Mouse (Mus musculus) adrenal gland, postnatal 10 days (tissue): ENCODE results near the gene Tnrc18. TPM values are rescaled to one million over a fixed set of nuclear protein-coding genes. Genes with fewer than 3 reads are reported as not detected.

Experiments used
- DNase-seq: peaks from one replicate; pipeline ENCODE4 v3.0.0; 2021; ENCODE audit warnings: mixed read lengths
- total RNA-seq, 2 experiments: library from RNA; stranded (reverse); gene quantifications; 2 replicates each; pipeline ENCODE4 v1.2.3; 2021

The Tnrc18 gene
- total RNA-seq, 2 experiments from 2014 or later, result 77.5 to 98.6 TPM

DNA sequence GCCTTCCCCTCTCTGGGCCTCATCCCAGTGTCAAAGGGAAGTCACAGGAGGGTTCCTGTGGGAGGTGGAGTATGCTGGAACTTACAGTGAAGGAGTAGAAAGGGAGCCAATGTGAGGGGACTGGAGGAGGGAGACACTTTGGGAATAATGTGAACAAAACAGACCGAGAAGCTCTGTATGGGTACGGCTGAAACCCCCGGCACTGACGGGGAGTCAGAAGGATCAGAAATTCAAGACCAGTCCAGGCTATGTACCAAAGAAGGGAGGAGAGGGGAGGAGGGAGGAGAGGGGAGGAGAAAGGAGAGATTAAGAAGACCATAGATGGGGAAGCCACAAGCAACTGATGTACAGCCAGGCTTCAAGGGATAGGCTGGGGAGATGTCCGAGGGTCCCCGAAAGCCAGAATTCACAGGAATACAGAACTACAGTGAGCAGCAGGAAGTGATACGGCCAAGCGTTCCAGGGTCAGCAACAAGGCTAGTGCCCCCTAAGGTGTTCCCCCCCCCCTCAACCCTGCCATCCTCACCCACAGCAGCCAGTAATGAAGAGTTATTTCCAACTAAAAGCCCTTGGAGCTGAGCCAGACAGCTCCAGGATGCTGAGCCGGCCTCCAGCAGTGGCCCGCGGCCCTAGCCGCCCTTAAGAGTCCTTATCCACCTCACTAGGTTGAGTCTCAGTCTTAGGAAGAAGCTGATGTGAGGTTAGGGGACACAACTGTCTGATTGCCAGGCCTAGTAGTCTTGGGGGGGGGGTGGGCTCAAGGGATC, 124.3 kb downstream of the Tnrc18 start:
- DNase-seq, result no peak

DNA sequence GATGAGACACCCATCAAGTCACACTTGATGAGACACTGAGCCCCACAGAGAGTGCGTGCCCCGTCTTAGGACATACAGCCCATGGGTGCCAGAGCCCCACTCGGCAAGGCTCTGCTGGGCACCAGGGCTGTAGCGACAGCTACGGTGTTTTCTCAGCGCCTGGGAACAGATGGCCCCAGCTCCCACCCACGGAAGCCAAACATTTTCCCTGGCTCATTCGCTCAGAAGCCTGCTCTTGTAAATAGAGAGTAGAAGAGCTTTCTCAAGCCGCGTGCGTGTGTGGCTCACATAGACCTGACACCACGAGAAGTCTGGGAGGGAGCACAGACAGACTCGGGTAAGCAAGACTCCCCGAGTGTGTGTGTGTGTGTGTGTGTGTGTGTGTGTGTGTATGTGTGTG, 125.2 kb downstream of the Tnrc18 start, which contains the start of gene Slc29a4:
Gene Slc29a4, plus strand, starts transcription at position 265 of the 400 bp plus-strand sequence.
- no peak for DNase-seq

DNA sequence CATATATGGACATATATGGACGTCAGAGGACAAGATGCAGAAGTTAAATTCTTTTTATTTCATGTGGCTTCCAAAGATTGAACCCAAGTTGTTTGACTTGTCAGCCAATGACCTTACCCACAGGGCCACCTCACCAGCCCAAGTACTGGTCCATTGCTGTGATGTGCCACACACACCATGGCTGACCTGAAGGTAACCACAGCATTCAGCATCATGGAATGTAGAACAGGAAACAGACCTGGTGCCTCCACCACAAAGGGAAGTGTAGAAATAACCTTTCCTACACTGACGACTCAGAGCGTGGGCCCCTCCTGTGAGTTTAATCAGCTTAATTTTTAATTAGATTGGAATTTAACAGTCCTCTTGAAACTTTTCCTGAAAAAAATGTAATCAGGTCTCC, 127.1 kb downstream of the Tnrc18 start:
- no peak for DNase-seq

DNA sequence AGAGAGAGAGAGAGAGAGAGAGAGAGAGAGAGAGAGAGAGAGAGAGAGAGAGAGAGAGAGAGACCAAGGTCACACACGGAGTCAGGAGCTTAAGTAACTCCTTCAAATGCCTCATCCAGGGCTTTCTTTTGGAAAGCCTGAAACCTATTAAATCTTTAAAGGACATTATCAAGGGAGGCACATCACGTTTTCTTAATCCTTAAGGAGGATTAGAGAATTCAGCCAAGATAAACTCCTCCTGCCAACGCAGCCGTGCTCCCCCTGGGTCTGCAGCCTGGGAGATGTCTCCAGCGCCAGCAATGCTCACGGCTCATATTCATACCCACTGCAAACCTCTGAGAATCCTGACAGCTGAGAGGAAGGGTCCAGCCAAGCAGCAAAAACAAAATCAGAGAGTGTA, 128.6 kb downstream of the Tnrc18 start:
- DNase-seq, result no peak

DNA sequence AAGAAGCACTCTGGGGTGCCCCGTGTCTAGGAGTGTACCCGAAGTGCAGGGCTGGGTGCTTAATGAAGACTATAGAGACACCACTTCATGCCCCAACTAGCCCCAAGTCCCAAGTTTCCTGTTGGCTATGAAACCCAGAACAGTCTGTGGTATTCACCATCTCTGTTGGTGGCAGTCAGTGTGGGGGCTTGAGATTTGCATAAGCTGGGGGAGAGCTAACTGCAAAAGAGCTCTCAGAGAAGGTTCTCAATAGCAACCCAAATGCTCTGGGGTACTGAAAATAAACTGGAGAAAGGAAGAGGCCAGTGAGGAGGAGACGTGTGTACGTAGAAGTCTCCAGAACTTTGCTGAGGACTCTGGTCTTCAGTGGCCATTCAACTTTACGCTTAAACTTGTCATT, 134.9 kb downstream of the Tnrc18 start:
- DNase-seq, result no peak

DNA sequence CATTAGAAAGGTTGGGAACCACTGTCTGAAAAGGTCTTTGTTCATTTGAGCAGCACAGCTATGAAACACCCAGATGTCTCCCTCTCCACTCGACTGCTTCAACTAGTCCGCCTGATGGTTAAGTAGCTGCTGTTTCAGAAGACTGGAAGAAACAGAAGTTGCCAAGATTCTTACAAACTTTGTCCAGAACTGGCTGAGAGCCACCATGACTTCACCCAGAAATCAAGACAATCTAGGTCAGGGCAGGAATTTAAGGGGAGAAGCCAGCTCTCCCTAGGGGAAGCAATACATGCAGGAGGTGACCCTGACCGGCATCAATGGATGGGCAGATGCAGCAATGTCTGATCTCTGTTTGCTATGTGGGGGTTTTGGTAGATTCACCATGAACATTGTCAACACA, 135.6 kb downstream of the Tnrc18 start:
- DNase-seq, result peak; percentile 69

DNA sequence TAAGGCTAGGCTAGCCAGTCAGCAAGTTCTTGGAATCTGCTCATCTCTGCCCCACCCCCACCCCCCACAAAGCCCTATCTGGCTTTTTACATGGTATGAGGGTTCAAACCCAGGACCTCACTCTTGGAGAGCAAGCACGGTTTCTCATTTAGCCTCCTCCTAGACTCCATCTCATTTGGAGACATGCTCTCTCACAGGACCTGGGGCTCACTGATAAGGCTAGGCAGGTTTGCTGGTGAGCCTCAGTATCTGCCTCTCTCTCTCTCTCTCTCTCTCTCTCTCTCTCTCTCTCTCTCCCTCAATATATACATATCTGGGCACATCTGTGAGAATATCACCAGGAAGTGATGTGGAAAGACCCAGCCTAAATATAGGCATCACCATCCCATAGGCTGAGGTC, 138.4 kb downstream of the Tnrc18 start:
- DNase-seq, result no peak

DNA sequence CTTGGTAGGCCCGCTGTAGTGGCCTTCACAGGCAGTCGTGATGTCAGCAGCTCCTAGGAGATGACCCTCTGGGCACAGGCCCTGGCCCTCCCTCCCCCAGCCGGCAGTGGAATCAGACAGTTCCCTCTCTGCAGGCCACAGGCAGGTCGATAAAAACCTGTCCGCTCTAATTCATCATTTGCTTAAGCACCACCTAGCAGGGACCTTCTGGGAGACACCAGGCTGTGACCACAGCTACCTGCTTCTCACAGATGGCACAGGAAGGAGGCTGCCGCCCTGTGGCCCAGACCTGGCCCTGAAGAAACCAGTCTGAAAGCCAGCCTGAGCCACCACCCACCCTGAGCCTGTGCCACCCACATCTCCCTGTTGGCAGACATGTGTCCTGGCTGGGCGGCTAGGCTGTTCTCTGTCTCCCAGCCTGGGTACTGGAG, 139.3 kb downstream of the Tnrc18 start:
- peak; percentile 86 for DNase-seq

Other genes with a start within 250 kb of the Tnrc18 start
- 10 to 100 TPM; 46.5 to 54.0 TPM for gene Mmd2, start 208.9 kb downstream of the Tnrc18 start, total RNA-seq
- gene Wipi2, start 190.0 kb downstream of the Tnrc18 start, total RNA-seq, result 100 to 1,000 TPM in 1 of 2 experiments, 10 to 100 TPM in 1; 93.6 to 102 TPM
- gene Slc29a4, start 125.2 kb downstream of the Tnrc18 start, total RNA-seq, result 10 to 100 TPM; 17.2 to 24.0 TPM
- gene Fbxl18, start 77.8 kb upstream of the Tnrc18 start, total RNA-seq, result 10 to 100 TPM in 1 of 2 experiments, 1 to 10 TPM in 1; 9.4 to 12.7 TPM
- 1,000 to 10,000 TPM; 2,913 to 2,936 TPM for gene Actb, start 89.1 kb upstream of the Tnrc18 start, total RNA-seq
- gene Fscn1, start 142.7 kb upstream of the Tnrc18 start, total RNA-seq, result 100 to 1,000 TPM in 1 of 2 experiments, 10 to 100 TPM in 1; 85.6 to 125 TPM